Mouse (Mus musculus): Measurements from ENCODE around the gene Aip. TPM values are rescaled to one million over a fixed set of nuclear protein-coding genes. Genes with fewer than 3 reads are reported as not detected.
A peak's percentile ranks its signal among the peaks of the same experiment; 100 is the strongest.
"Not testable (repeated sequence)": the region's sequence is repeated elsewhere in the genome, so short reads cannot be mapped to it uniquely, and the experiment has no call there.

The Aip gene
- polyA plus RNA-seq, 1 experiment from 2014 or later: 94.5 TPM

GRCm38 (mm10) chr19:4142416-4143173 lies 16.9 kb upstream of the Aip start:
- no peak for TF ChIP-seq CTCF (IDR thresholded peaks at IDR 0.05; ENCODE audit: low read depth)
- H3K9me3 ChIP-seq (ENCODE audit: low read depth, low read length): no peaks in the 10 kb centered on the region
- ATAC-seq (ENCODE audit: insufficient read depth) (no peak), DNase-seq (no peak)
- H3K27me3 ChIP-seq (ENCODE audit: insufficient read depth, low read length): no peaks in the 10 kb centered on the region
- no peaks in the 10 kb centered on the region for H3K36me3 ChIP-seq (ENCODE audit: insufficient read depth)
- H3K27ac ChIP-seq (ENCODE audit: low read depth): no peak overlapping the region
- no peak overlapping the region for H3K4me2 ChIP-seq
- H3K9ac ChIP-seq: no peak overlapping the region
- no peaks in the 10 kb centered on the region for H3K4me1 ChIP-seq (ENCODE audit: insufficient read depth)
- WGBS: 83% methylated on average over 18 of the region's 18 CpGs
- no peak overlapping the region for H3K4me3 ChIP-seq (ENCODE audit: low read depth, low read length)

GRCm38 (mm10) chr19:4140147-4140546 lies 14.5 kb upstream of the Aip start:
- Histone ChIP-seq H3K9me3 (ENCODE audit: low read depth, low read length) (no peaks in the 10 kb centered on the region), H3K4me1 (ENCODE audit: insufficient read depth) (no peaks in the 10 kb centered on the region), H3K9ac (no peak overlapping the region), H3K36me3 (ENCODE audit: insufficient read depth) (no peaks in the 10 kb centered on the region), H3K27me3 (ENCODE audit: insufficient read depth, low read length) (no peaks in the 10 kb centered on the region), H3K4me3 (ENCODE audit: low read depth, low read length) (no peak overlapping the region), H3K4me2 (no peak overlapping the region), H3K27ac (ENCODE audit: low read depth) (no peak overlapping the region)
- DNase-seq: no peak
- TF ChIP-seq CTCF (IDR thresholded peaks at IDR 0.05; ENCODE audit: low read depth): no peak
- WGBS: 74% methylated on average over 6 of the region's 6 CpGs
- ATAC-seq (ENCODE audit: insufficient read depth): no peak

GRCm38 (mm10) chr19:4139446-4139845 lies 13.8 kb upstream of the Aip start, which contains the start of gene Gpr152:
Gene Gpr152 (plus strand): TSS chr19:4139787.
- Histone ChIP-seq H3K9ac (no peak within 1 kb of the TSS), H3K36me3 (ENCODE audit: insufficient read depth) (no peaks in the 10 kb centered on the region), H3K27ac (ENCODE audit: low read depth) (no peak within 1 kb of the TSS), H3K4me1 (ENCODE audit: insufficient read depth) (no peaks in the 10 kb centered on the region), H3K9me3 (ENCODE audit: low read depth, low read length) (no peaks in the 10 kb centered on the region), H3K4me3 (ENCODE audit: low read depth, low read length) (no peak within 1 kb of the TSS), H3K27me3 (ENCODE audit: insufficient read depth, low read length) (no peaks in the 10 kb centered on the region), H3K4me2 (no peak within 1 kb of the TSS)
- WGBS: 69% methylated on average over 2 of the region's 2 CpGs
- DNase-seq (no peak), ATAC-seq (ENCODE audit: insufficient read depth) (no peak)
- TF ChIP-seq CTCF (IDR thresholded peaks at IDR 0.05; ENCODE audit: low read depth): no peak

GRCm38 (mm10) chr19:4137913-4138312 lies 12.3 kb upstream of the Aip start:
- DNase-seq: no peak
- Histone ChIP-seq H3K4me1 (ENCODE audit: insufficient read depth) (no peaks in the 10 kb centered on the region), H3K36me3 (ENCODE audit: insufficient read depth) (peaks cover 5% of the 10 kb centered on the region), H3K27ac (ENCODE audit: low read depth) (no peak overlapping the region), H3K4me3 (ENCODE audit: low read depth, low read length) (no peak overlapping the region), H3K9ac (no peak overlapping the region), H3K9me3 (ENCODE audit: low read depth, low read length) (no peaks in the 10 kb centered on the region), H3K27me3 (ENCODE audit: insufficient read depth, low read length) (no peaks in the 10 kb centered on the region), H3K4me2 (no peak overlapping the region)
- WGBS: 80% methylated on average over 5 of the region's 5 CpGs
- no peak for ATAC-seq (ENCODE audit: insufficient read depth)
- TF ChIP-seq CTCF (IDR thresholded peaks at IDR 0.05; ENCODE audit: low read depth): no peak

- no peaks in the 10 kb centered on the region for H3K27me3 ChIP-seq (ENCODE audit: insufficient read depth, low read length)
- H3K36me3 ChIP-seq (ENCODE audit: insufficient read depth): peaks cover 19% of the 10 kb centered on the region
- H3K27ac ChIP-seq (ENCODE audit: low read depth): no peak overlapping the region
- H3K9me3 ChIP-seq (ENCODE audit: low read depth, low read length): no peaks in the 10 kb centered on the region
- H3K4me2 ChIP-seq: no peak overlapping the region
- no peaks in the 10 kb centered on the region for H3K4me1 ChIP-seq (ENCODE audit: insufficient read depth)
- DNase-seq: no peak
- WGBS: 79% methylated on average over 5 of the region's 5 CpGs
- no peak for ATAC-seq (ENCODE audit: insufficient read depth)
- H3K9ac ChIP-seq: no peak overlapping the region
- H3K4me3 ChIP-seq (ENCODE audit: low read depth, low read length): no peak overlapping the region
- no peak for TF ChIP-seq CTCF (IDR thresholded peaks at IDR 0.05; ENCODE audit: low read depth)
Observed at GRCm38 (mm10) chr19:4136463-4136862, 10.8 kb upstream of the Aip start.

- DNase-seq; H3K9me3 ChIP-seq (ENCODE audit: low read depth, low read length); H3K9ac ChIP-seq; H3K4me3 ChIP-seq (ENCODE audit: low read depth, low read length); H3K27me3 ChIP-seq (ENCODE audit: insufficient read depth, low read length); H3K27ac ChIP-seq (ENCODE audit: low read depth); H3K4me1 ChIP-seq (ENCODE audit: insufficient read depth); H3K4me2 ChIP-seq; ATAC-seq (ENCODE audit: insufficient read depth): not testable (repeated sequence)
- H3K36me3 ChIP-seq (ENCODE audit: insufficient read depth): peaks cover 25% of the 10 kb centered on the region
- WGBS: 12% methylated on average over 8 of the region's 8 CpGs
- peak; percentile 60 for TF ChIP-seq CTCF (IDR thresholded peaks at IDR 0.05; ENCODE audit: low read depth)
Observed at GRCm38 (mm10) chr19:4135963-4136345, 10.3 kb upstream of the Aip start.

- H3K4me1 ChIP-seq (ENCODE audit: insufficient read depth); ATAC-seq (ENCODE audit: insufficient read depth); H3K9ac ChIP-seq; DNase-seq; H3K4me3 ChIP-seq (ENCODE audit: low read depth, low read length); H3K27ac ChIP-seq (ENCODE audit: low read depth); H3K4me2 ChIP-seq; H3K9me3 ChIP-seq (ENCODE audit: low read depth, low read length); H3K27me3 ChIP-seq (ENCODE audit: insufficient read depth, low read length): not testable (repeated sequence)
- peaks cover 28% of the 10 kb centered on the region for H3K36me3 ChIP-seq (ENCODE audit: insufficient read depth)
- 68% methylated on average over 6 of the region's 6 CpGs for WGBS
Observed at GRCm38 (mm10) chr19:4135229-4135962, 9.7 kb upstream of the Aip start.

Data from lung, embryonic 14.5 days (tissue).